Mouse (Mus musculus) hindbrain, postnatal 0 days (tissue): ENCODE measurements around the gene Trp53i11. TPM values are rescaled to one million over a fixed set of nuclear protein-coding genes. Genes with fewer than 3 reads are reported as not detected.
A peak's percentile ranks its signal among the peaks of the same experiment; 100 is the strongest.

ENCODE experiments used
- ATAC-seq: fragments of 200-750 bp; cut with Nextera tagmentation; 2 replicates; pipeline ENCODE4 v1.8.0; 2017; ENCODE audit warnings: mild to moderate bottlenecking, moderate TSS enrichment, moderate library complexity
- DNase-seq: peaks from one replicate; pipeline ENCODE4 v3.0.0-alpha.2; 2015; ENCODE audit warnings: low spot score
- H3K27ac ChIP-seq: fragments of 300-500 bp; sonication (generic); 2 replicates; pipeline ENCODE4 v1.5.1; 2014; ENCODE audit warnings: mild to moderate bottlenecking
- H3K27me3 ChIP-seq: fragments of 300-500 bp; sonication (generic); 2 replicates; pipeline ENCODE4 v1.6.1; 2014; ENCODE audit warnings: low read length, mixed read lengths; ENCODE audit not compliant: insufficient read depth
- H3K36me3 ChIP-seq: fragments of 300-500 bp; sonication (generic); 2 replicates; pipeline ENCODE4 v1.6.1; 2014; ENCODE audit warnings: low read length, mixed read lengths; ENCODE audit not compliant: insufficient read depth
- H3K4me1 ChIP-seq: fragments of 300-500 bp; sonication (generic); 2 replicates; pipeline ENCODE4 v1.6.1; 2014; ENCODE audit warnings: antibody characterized with exemption, low read length, mixed read lengths; ENCODE audit not compliant: insufficient read depth
- H3K4me2 ChIP-seq: fragments of 300-500 bp; sonication (generic); 2 replicates; pipeline ENCODE4 v1.6.1; 2014; ENCODE audit warnings: low read depth, mild to moderate bottlenecking, low read length, moderate library complexity, mixed read lengths
- H3K4me3 ChIP-seq: fragments of 300-500 bp; sonication (generic); 2 replicates; pipeline ENCODE4 v1.5.1; 2014; ENCODE audit warnings: low read length
- H3K9ac ChIP-seq: fragments of 300-500 bp; sonication (generic); replicated peaks from 2 replicates; pipeline ENCODE4 v1.6.1; 2014; ENCODE audit warnings: mild to moderate bottlenecking, low read length, moderate library complexity, mixed read lengths
- H3K9me3 ChIP-seq: fragments of 300-500 bp; sonication (generic); 2 replicates; pipeline ENCODE4 v1.6.1; 2016; ENCODE audit warnings: low read length, mixed read lengths
- CTCF ChIP-seq: IDR thresholded peaks from 2 replicates; pipeline ENCODE4 v1.5.1; 2016; ENCODE audit warnings: antibody characterized with exemption, control low read depth, low read depth
- WGBS: fragments of 180-500 bp; shearing (Covaris S2); extraction: QIAGEN DNeasy Blood & Tissue Kit; methylation state at CpG from one replicate; pipeline ENCODE4 v1.1.7; 2014; 5-methylcytosine and 5-hydroxymethylcytosine counted together
- polyA plus RNA-seq: library from polyadenylated mRNA; unstranded; fragments of >200 nt; fragmentation: Nextera tagmentation; extraction: Ambion mirVana; gene quantifications from 2 replicates; pipeline ENCODE4 v1.2.1, GENCODE M21; 2015
- total RNA-seq: library from RNA; depleted of rRNA; stranded (reverse); fragments of >200 nt; gene quantifications from 2 replicates; pipeline ENCODE4 v1.2.3, GENCODE M21; 2014; rRNA removed

The Trp53i11 gene
- total RNA-seq (150 and 176 TPM in 2 replicates), polyA plus RNA-seq (49.6 and 66.7 TPM in 2 replicates)

GRCm38 (mm10) chr2:93187323-93187996 is at the start of gene Trp53i11:
Trp53i11 (plus strand) TSS chr2:93187548.
- H3K4me1 ChIP-seq = peaks cover 17% of the 10 kb centered on the region
- ATAC-seq = peak; percentile 87
- peak within 1 kb of the TSS; percentile 80 for H3K9ac ChIP-seq

GRCm38 (mm10) chr2:93139476-93139875 is 47.9 kb upstream of the Trp53i11 start:
- H3K27ac ChIP-seq = no peak overlapping the region
- no peak for TF ChIP-seq CTCF
- 0 out of 2 replicates have a peak, but pooled peaks cover 5% of the 10 kb centered on the region for H3K4me1 ChIP-seq
- H3K36me3 ChIP-seq = no peaks in the 10 kb centered on the region
- no peak overlapping the region for H3K4me3 ChIP-seq
- 89% methylated on average over 7 of the region's 7 CpGs for WGBS
- H3K9me3 ChIP-seq = no peaks in the 10 kb centered on the region
- no peak overlapping the region for H3K4me2 ChIP-seq
- H3K27me3 ChIP-seq = no peaks in the 10 kb centered on the region
- ATAC-seq (no peak), DNase-seq (no peak)
- no peak overlapping the region for H3K9ac ChIP-seq

More at GRCm38 (mm10) chr2:93187323-93187996, at the start of gene Trp53i11:
- H3K4me2 ChIP-seq = peak within 1 kb of the TSS; percentile 99
- no peaks in the 10 kb centered on the region for H3K36me3 ChIP-seq
- H3K4me3 ChIP-seq = peak within 1 kb of the TSS; percentile 81
- peak; percentile 89 for DNase-seq
- no peaks in the 10 kb centered on the region for H3K9me3 ChIP-seq
- under 1% methylated on average over 64 of the region's 69 CpGs for WGBS
- peak; percentile 63 for TF ChIP-seq CTCF
- H3K27me3 ChIP-seq = no peaks in the 10 kb centered on the region
- H3K27ac ChIP-seq = peak within 1 kb of the TSS; percentile 88

- peak; percentile 75 for DNase-seq
- no peaks in the 10 kb centered on the region for H3K36me3 ChIP-seq
- H3K9me3 ChIP-seq = no peaks in the 10 kb centered on the region
- ATAC-seq = peak; percentile 71
- peaks cover 5% of the 10 kb centered on the region; the same call in 1 of the 2 replicates for H3K4me1 ChIP-seq
- no peak overlapping the region for H3K4me3 ChIP-seq
- no peak overlapping the region for H3K27ac ChIP-seq
- H3K9ac ChIP-seq = no peak overlapping the region
- WGBS = 71% methylated on average over 3 of the region's 3 CpGs
- TF ChIP-seq CTCF = no peak
- no peak overlapping the region for H3K4me2 ChIP-seq
- no peaks in the 10 kb centered on the region for H3K27me3 ChIP-seq
Observed at GRCm38 (mm10) chr2:93141329-93141728, 46.0 kb upstream of the Trp53i11 start.

DNA sequence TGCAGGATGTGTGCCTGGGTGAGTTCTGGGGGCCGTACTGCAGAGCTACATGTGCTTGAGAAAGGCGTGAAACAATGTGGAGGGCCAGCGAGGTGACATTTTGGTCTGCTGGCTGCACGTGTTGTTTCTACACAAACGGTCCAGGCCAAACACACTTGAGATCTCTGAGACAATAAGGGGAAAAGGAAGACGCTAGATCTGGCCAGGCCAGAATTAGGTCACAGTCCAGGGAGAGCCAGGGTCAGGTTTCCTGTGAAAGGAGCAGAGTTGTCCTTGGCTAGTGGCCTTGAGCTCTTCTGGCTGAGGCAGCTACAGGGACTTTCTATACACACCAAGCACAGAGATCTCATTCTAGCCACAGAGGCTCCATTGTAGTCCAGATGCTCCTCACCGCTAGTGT is 44.7 kb upstream of the Trp53i11 start:
- ATAC-seq (peak; percentile 58), DNase-seq (peak; percentile 30)
- Histone ChIP-seq H3K9ac (peak overlapping the region; percentile 17; the same call in 1 of the 2 replicates), H3K9me3 (no peaks in the 10 kb centered on the region), H3K27ac (peak overlapping the region; percentile 54; the same call in 1 of the 2 replicates), H3K27me3 (no peaks in the 10 kb centered on the region), H3K4me3 (no peak overlapping the region), H3K4me2 (no peak overlapping the region), H3K36me3 (no peaks in the 10 kb centered on the region), H3K4me1 (peaks cover 5% of the 10 kb centered on the region; the same call in 1 of the 2 replicates)
- no peak for TF ChIP-seq CTCF
- 45% methylated on average over 7 of the region's 7 CpGs for WGBS

GRCm38 (mm10) chr2:93144126-93144525 is 43.2 kb upstream of the Trp53i11 start:
- no peak for DNase-seq
- Histone ChIP-seq H3K9me3 (no peaks in the 10 kb centered on the region), H3K9ac (no peak overlapping the region), H3K27ac (no peak overlapping the region), H3K27me3 (no peaks in the 10 kb centered on the region), H3K4me2 (no peak overlapping the region), H3K4me1 (peaks cover 5% of the 10 kb centered on the region; the same call in 1 of the 2 replicates), H3K36me3 (no peaks in the 10 kb centered on the region), H3K4me3 (no peak overlapping the region)
- no peak for TF ChIP-seq CTCF
- ATAC-seq = no peak
- 90% methylated on average over 3 of the region's 3 CpGs for WGBS

GRCm38 (mm10) chr2:93150009-93150408 is 37.3 kb upstream of the Trp53i11 start:
- no peaks in the 10 kb centered on the region for H3K27me3 ChIP-seq
- no peak overlapping the region for H3K4me2 ChIP-seq
- no peak for TF ChIP-seq CTCF
- ATAC-seq (no peak), DNase-seq (no peak)
- 41% methylated on average over 2 of the region's 2 CpGs for WGBS
- no peaks in the 10 kb centered on the region for H3K36me3 ChIP-seq
- H3K4me3 ChIP-seq = no peak overlapping the region
- peaks cover 8% of the 10 kb centered on the region; the same call in 1 of the 2 replicates for H3K4me1 ChIP-seq
- H3K9ac ChIP-seq = no peak overlapping the region
- no peaks in the 10 kb centered on the region for H3K9me3 ChIP-seq
- no peak overlapping the region for H3K27ac ChIP-seq
